In the genomic region with DNA sequence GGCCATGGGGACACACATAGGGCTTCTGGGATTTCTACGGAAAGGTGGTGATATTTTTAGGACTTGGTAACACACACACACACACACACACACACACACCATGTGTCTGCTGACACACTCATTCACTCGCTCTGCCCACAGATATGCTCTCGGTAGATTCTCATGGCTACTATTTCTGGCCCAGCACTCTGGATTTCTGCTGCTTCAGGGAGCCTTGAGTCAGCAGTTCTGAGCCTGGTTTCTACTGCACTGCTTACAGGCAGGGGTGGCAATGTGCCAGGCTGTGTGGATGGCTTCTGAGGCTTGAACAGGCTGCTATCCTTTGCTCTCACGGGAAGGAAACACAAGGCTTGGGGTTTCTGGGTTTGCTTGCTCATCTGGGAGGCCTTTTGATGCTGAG, we compare ENCODE assay signal across 8 mouse cellular contexts.
DNase-seq lines count a peak whose midpoint lies in the region; ATAC-seq and TF ChIP-seq lines count a peak whose summit lies in the region.

No protein-coding gene starts in this region.

- TF ChIP-seq POLR2A in bone marrow macrophage, adult 2 months (IDR thresholded peaks at IDR 0.05; ENCODE audit: borderline replicate concordance, low read depth, low read length), result no peak

- H3K36me3 ChIP-seq in kidney, embryonic 16.5 days (ENCODE audit: insufficient read depth, low read length), result no peaks in the 10 kb centered on the region

- no peak overlapping the region for H3K4me3 ChIP-seq in kidney, embryonic 16.5 days (ENCODE audit: low read length)
- H3K4me3 ChIP-seq in bone marrow macrophage, adult 2 months (ENCODE audit: insufficient read depth, low read length), result no peak overlapping the region
- H3K4me3 ChIP-seq in gastrocnemius, adult 2 months, result no peak overlapping the region

- H3K4me1 ChIP-seq in kidney, embryonic 16.5 days (ENCODE audit: insufficient read depth, low read length), result peaks cover 3% of the 10 kb centered on the region; the same call in 1 of the 2 replicates
- H3K4me1 ChIP-seq in bone marrow macrophage, adult 2 months (ENCODE audit: control insufficient read depth, insufficient read depth, low read length), result peaks cover 15% of the 10 kb centered on the region

- WGBS in kidney, embryonic 16.5 days, result 74% methylated on average over 4 of the region's 4 CpGs

- peak; percentile 76 for DNase-seq in kidney, adult 18-20 months
- peak; percentile 91 for DNase-seq in gastrocnemius, adult 2 months
- DNase-seq in kidney, postnatal 4 days, result peak; percentile 60 to 69
- peak; percentile 92 for DNase-seq in right cerebral cortex, adult 18-20 months
- no peak for DNase-seq in retina, embryonic 14.5 days (ENCODE audit: low spot score)

- no peaks in the 10 kb centered on the region for H3K27me3 ChIP-seq in kidney, embryonic 16.5 days (ENCODE audit: insufficient read depth, low read length)

- ATAC-seq in kidney, embryonic 16.5 days (ENCODE audit: low FRiP score, low TSS enrichment), result no peak
- ATAC-seq in megakaryocyte-erythroid progenitor cell, adult 5-6 weeks (replicated peaks; ENCODE audit: low FRiP score, low TSS enrichment, poor library complexity, severe bottlenecking), result no peak

- no peaks in the 10 kb centered on the region for H3K9me3 ChIP-seq in kidney, embryonic 16.5 days (ENCODE audit: low read length)

- no peak overlapping the region for H3K4me2 ChIP-seq in kidney, embryonic 16.5 days (replicated peaks; ENCODE audit: low read depth, low read length)

- intact Hi-C loops in gastrocnemius, adult 2 months (cut with DNase I), result no loop called here

- H3K27ac ChIP-seq in kidney, embryonic 16.5 days (ENCODE audit: low read length), result no peak overlapping the region
- H3K27ac ChIP-seq in bone marrow macrophage, adult 2 months (ENCODE audit: insufficient read depth, low read depth, low read length), result peak overlapping the region; percentile 24
- H3K27ac ChIP-seq in gastrocnemius, adult 2 months, result peak overlapping the region; percentile 74

- TF ChIP-seq CTCF in bone marrow macrophage, adult 2 months (IDR thresholded peaks at IDR 0.05; ENCODE audit: low read depth, low read length), result no peak
- no peak for TF ChIP-seq CTCF in gastrocnemius, adult 2 months (IDR thresholded peaks at IDR 0.05)

- no peak overlapping the region for H3K9ac ChIP-seq in kidney, embryonic 16.5 days (replicated peaks; ENCODE audit: low read length)
